Mouse (Mus musculus): Measurements from ENCODE around the gene Alcam.

GRCm38 (mm10) chr16:52219069-52219468, 234.8 kb downstream of the Alcam start:
- TF ChIP-seq POLR2A (IDR thresholded peaks at IDR 0.05; ENCODE audit: low read depth, low read length) = no peak
- peak; percentile 77 for TF ChIP-seq CTCF (conservative IDR thresholded peaks at IDR 0.05; ENCODE audit: insufficient read depth, insufficient read length, low read depth, low read length)

Data from kidney, adult 2 months (tissue).